ENCODE assay signal across 9 mouse cellular contexts in genomic region chr6:99934394-99934793, GRCm38 (mm10).
DNase-seq lines count a peak whose midpoint lies in the region; ATAC-seq lines count a peak whose summit lies in the region.
"Had no signal": no experiment of that assay in that cellular context is flagged by ENCODE, and none has a peak within 500 bp of the region (broad histone marks: within the 10 kb centered on the region; RNA-seq: fewer than 3 reads in every experiment).

No protein-coding gene starts in this region.

- no peak overlapping the region for H3K4me3 ChIP-seq in midbrain, embryonic 14.5 days (replicated peaks; ENCODE audit: low read depth, low read length)
- H3K4me3 ChIP-seq in midbrain, embryonic 11.5 days (ENCODE audit: low read depth, low read length): no peak overlapping the region
- no peak overlapping the region for H3K4me3 ChIP-seq in stomach, embryonic 15.5 days (replicated peaks)
- H3K4me3 ChIP-seq: limb, embryonic 13.5 days had no signal

- no peak overlapping the region for H3K4me2 ChIP-seq in midbrain, embryonic 14.5 days (ENCODE audit: low read length)
- H3K4me2 ChIP-seq in midbrain, embryonic 11.5 days: no peak overlapping the region
- no peak overlapping the region for H3K4me2 ChIP-seq in stomach, embryonic 15.5 days
- H3K4me2 ChIP-seq: limb, embryonic 13.5 days had no signal

- peaks cover 13% of the 10 kb centered on the region for H3K4me1 ChIP-seq in midbrain, embryonic 14.5 days (ENCODE audit: control insufficient read depth, insufficient read depth, low read length)
- H3K4me1 ChIP-seq in midbrain, embryonic 11.5 days (ENCODE audit: control insufficient read depth, insufficient read depth, low read length): peaks cover 11% of the 10 kb centered on the region
- 0 out of 2 replicates have a peak, but pooled peaks cover 2% of the 10 kb centered on the region for H3K4me1 ChIP-seq in stomach, embryonic 15.5 days

- peak; percentile 23 for DNase-seq in adrenal gland, adult 2 months
- DNase-seq in adrenal gland, adult 18-20 months (ENCODE audit: low spot score in 2 of 2): no peak
- DNase-seq in midbrain, embryonic 14.5 days: peak; percentile 47
- no peak for DNase-seq in midbrain, embryonic 11.5 days (ENCODE audit: low spot score, missing footprints)
- DNase-seq in kidney, postnatal 25 days: peak; percentile 69 to 74
- DNase-seq in right cerebral cortex, adult 2 months (ENCODE audit: low spot score in 2 of 2): no peak

- H3K36me3 ChIP-seq in midbrain, embryonic 14.5 days (ENCODE audit: control insufficient read depth, insufficient read depth, low read length): no peaks in the 10 kb centered on the region
- no peaks in the 10 kb centered on the region for H3K36me3 ChIP-seq in midbrain, embryonic 11.5 days (ENCODE audit: control insufficient read depth, insufficient read depth, low read length)
- H3K36me3 ChIP-seq in stomach, embryonic 15.5 days: no peaks in the 10 kb centered on the region
- H3K36me3 ChIP-seq: limb, embryonic 13.5 days had no signal

- no peak overlapping the region for H3K27ac ChIP-seq in midbrain, embryonic 14.5 days (replicated peaks; ENCODE audit: low read depth, low read length)
- no peak overlapping the region for H3K27ac ChIP-seq in midbrain, embryonic 11.5 days (ENCODE audit: low read depth, low read length)
- peak overlapping the region; percentile 42; the same call in 1 of the 2 replicates for H3K27ac ChIP-seq in stomach, embryonic 15.5 days
- H3K27ac ChIP-seq: limb, embryonic 13.5 days had no signal

- H3K27me3 ChIP-seq in midbrain, embryonic 14.5 days (ENCODE audit: control insufficient read depth, insufficient read depth, low read length): no peaks in the 10 kb centered on the region
- no peaks in the 10 kb centered on the region for H3K27me3 ChIP-seq in midbrain, embryonic 11.5 days (ENCODE audit: control insufficient read depth, insufficient read depth, low read length)
- no peaks in the 10 kb centered on the region for H3K27me3 ChIP-seq in stomach, embryonic 15.5 days (replicated peaks)

- H3K9ac ChIP-seq in midbrain, embryonic 14.5 days (replicated peaks; ENCODE audit: low read length): no peak overlapping the region
- H3K9ac ChIP-seq in midbrain, embryonic 11.5 days (ENCODE audit: low read length): no peak overlapping the region
- H3K9ac ChIP-seq in stomach, embryonic 15.5 days: no peak overlapping the region
- H3K9ac ChIP-seq: limb, embryonic 13.5 days had no signal

- no peak for ATAC-seq in midbrain, embryonic 14.5 days (ENCODE audit: low FRiP score, low TSS enrichment)
- no peak for ATAC-seq in midbrain, embryonic 11.5 days (ENCODE audit: low FRiP score)
- ATAC-seq in stomach, embryonic 15.5 days (ENCODE audit: insufficient read depth, low FRiP score, low read depth): peak; percentile 63
- no peak for ATAC-seq in granulocyte monocyte progenitor cell, adult 5-6 weeks (replicated peaks; ENCODE audit: poor library complexity, severe bottlenecking)

- H3K9me3 ChIP-seq in midbrain, embryonic 14.5 days (ENCODE audit: control insufficient read depth, low read length): no peaks in the 10 kb centered on the region
- no peaks in the 10 kb centered on the region for H3K9me3 ChIP-seq in midbrain, embryonic 11.5 days (ENCODE audit: control insufficient read depth, low read length)
- no peaks in the 10 kb centered on the region for H3K9me3 ChIP-seq in stomach, embryonic 15.5 days
- H3K9me3 ChIP-seq: limb, embryonic 13.5 days had no signal

- WGBS in midbrain, embryonic 14.5 days: 79% methylated on average over 5 of the region's 5 CpGs
- WGBS in midbrain, embryonic 11.5 days: 91% methylated on average over 5 of the region's 5 CpGs
- 63% methylated on average over 5 of the region's 5 CpGs for WGBS in stomach, embryonic 15.5 days

Comparison
In these comparisons a context has a peak if more than half of its experiments do, and no peak if none do; other contexts are left out.
1. DNase-seq: peak in adrenal gland, adult 2 months (single experiment), midbrain, embryonic 14.5 days (single experiment) and kidney, postnatal 25 days (2 of 2); none in adrenal gland, adult 18-20 months (0 of 2), midbrain, embryonic 11.5 days (single experiment) and right cerebral cortex, adult 2 months (0 of 2).